Mouse (Mus musculus) splenic B cell, adult 2 months (primary cell): ENCODE results near the gene Etnk2.

ENCODE experiments used
- DNase-seq: peaks from one replicate; pipeline ENCODE4 v3.0.0-alpha.2; 2011; ENCODE audit warnings: low read depth, low spot score
- H3K27me3 ChIP-seq: 2 replicates; pipeline ENCODE4 v1.6.1; 2012; ENCODE audit warnings: mild to moderate bottlenecking, low read length, moderate library complexity, mixed read lengths; ENCODE audit not compliant: control insufficient read depth, poor library complexity, insufficient read depth, severe bottlenecking
- H3K36me3 ChIP-seq: 2 replicates; pipeline ENCODE4 v1.6.1; 2012; ENCODE audit warnings: mild to moderate bottlenecking, low read length, moderate library complexity, mixed read lengths; ENCODE audit not compliant: control insufficient read depth, poor library complexity, insufficient read depth, severe bottlenecking

Gene Etnk2

DNA sequence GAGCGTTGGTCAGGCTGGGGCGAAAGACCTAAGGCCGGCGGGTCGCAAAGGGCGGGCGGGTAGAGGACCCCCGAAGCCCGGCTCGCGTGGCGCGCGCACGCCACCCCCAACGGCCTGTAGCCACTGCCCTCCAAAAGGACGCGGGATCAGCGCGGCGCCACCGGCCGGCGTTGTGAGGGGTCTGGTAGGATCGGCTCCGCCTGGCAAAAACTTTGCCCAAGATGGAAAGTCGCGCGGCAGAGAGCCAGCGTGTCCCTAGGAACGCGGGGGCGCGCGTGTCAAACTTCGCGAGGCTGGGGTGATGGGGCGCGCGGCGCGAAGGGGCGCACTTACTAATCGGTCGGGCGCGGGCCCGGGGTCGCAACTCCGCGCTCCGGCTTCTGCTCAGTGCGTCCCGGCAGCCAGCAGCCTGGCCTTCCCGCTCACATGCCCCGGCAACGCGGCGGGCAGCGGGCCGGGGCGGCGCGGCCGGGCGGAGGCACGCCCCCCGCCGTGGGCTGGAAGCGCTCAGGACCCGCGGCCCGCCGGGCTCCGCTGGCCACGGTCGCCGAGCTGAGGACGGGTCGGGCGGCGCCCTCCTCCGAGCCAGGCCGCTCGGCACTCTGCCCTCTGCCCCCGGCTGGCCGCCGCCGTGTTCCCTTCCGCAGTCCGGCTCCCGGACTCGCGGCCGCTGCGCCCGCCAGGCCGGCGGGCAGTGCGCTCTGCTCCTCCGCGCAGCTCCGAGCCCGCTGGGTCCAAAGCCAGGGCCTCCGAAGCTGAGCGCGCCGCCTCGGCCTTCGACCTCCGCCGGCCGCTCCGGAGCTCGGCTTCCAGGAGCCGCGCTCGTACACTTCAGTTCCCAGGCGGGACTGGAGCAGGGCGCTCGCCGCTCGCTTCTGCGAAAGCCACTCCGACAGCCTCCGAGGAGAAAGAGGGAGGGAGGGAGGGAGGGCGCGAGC, 60.4 kb downstream of the Etnk2 start, which contains the start of gene Sox13:
Gene Sox13, minus strand, starts transcription at position 835 of the 938 bp plus-strand sequence.
- H3K36me3 ChIP-seq = no peaks in the 10 kb centered on the region
- no peak for DNase-seq

DNA sequence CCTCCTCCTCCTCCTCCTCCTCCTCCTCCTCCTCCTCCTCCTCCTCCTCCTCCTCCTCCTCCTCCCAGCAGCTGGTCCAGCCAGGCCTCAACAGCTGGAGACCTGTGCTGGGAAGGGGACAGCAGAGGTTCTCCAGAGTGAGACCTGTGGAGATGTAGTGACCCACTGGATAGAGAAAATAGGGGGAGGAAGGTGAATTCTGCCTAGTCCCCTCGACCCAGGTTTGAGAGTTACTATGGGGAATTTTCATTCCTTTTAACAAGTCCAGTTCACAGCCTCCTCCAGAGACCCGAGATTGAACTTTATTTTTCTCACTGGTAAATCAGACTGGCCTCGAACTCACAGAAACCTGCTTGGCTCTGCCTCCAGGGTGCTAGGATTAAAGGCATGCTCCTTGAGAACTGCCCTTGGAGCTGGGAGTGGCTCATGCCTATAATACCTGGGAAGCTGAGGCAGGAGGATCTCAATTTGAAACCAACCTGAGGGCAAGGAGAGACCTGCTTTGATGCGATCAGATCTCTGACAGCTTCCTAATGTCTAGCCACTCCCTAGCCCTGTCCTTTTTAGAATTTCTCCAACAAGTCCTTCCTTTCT, 61.3 kb downstream of the Etnk2 start:
- H3K27me3 ChIP-seq = no peaks in the 10 kb centered on the region
- no peak for DNase-seq
- no peaks in the 10 kb centered on the region for H3K36me3 ChIP-seq

More for the DNA sequence above, 60.4 kb downstream of the Etnk2 start, which contains the start of gene Sox13:
- H3K27me3 ChIP-seq = no peaks in the 10 kb centered on the region
